Mouse (Mus musculus) neural tube, embryonic 13.5 days (tissue): ENCODE measurements at regions not wholly inside any gene's neighbourhood (a gene's known extent, or its start where the extent isn't known, plus 50 kb on each side); places are given as distances from the start of the nearest gene placed in this dataset.

Experiments
- ATAC-seq: fragments of 200-750 bp; cut with Nextera tagmentation; 2 replicates; pipeline ENCODE4 v1.8.0; 2017; ENCODE audit warnings: low read depth, mild to moderate bottlenecking, moderate TSS enrichment, moderate library complexity
- H3K27ac ChIP-seq: fragments of 300-500 bp; sonication (generic); replicated peaks from 2 replicates; pipeline ENCODE4 v1.5.1; 2015; ENCODE audit warnings: moderate library complexity, mild to moderate bottlenecking, inconsistent platforms
- H3K27me3 ChIP-seq: fragments of 300-500 bp; sonication (generic); 2 replicates; pipeline ENCODE4 v1.6.1; 2015; ENCODE audit warnings: mild to moderate bottlenecking, inconsistent platforms
- H3K36me3 ChIP-seq: fragments of 300-500 bp; sonication (generic); 2 replicates; pipeline ENCODE4 v1.6.1; 2015; ENCODE audit warnings: mild to moderate bottlenecking, inconsistent platforms
- H3K4me1 ChIP-seq: fragments of 300-500 bp; sonication (generic); replicated peaks from 2 replicates; pipeline ENCODE4 v1.6.1; 2015; ENCODE audit warnings: inconsistent platforms
- H3K4me2 ChIP-seq: fragments of 300-500 bp; sonication (generic); 2 replicates; pipeline ENCODE4 v1.6.1; 2015; ENCODE audit warnings: inconsistent platforms, mild to moderate bottlenecking, moderate library complexity
- H3K4me3 ChIP-seq: fragments of 300-500 bp; sonication (generic); 2 replicates; pipeline ENCODE4 v1.5.1; 2015; ENCODE audit warnings: mild to moderate bottlenecking, inconsistent platforms
- H3K9ac ChIP-seq: fragments of 300-500 bp; sonication (generic); 2 replicates; pipeline ENCODE4 v1.6.1; 2015; ENCODE audit warnings: moderate library complexity, mild to moderate bottlenecking, inconsistent platforms
- H3K9me3 ChIP-seq: fragments of 300-500 bp; sonication (generic); 2 replicates; pipeline ENCODE4 v1.6.1; 2016; ENCODE audit warnings: inconsistent platforms
- WGBS: fragments of 180-500 bp; shearing (Covaris S2); methylation state at CpG from one replicate; pipeline ENCODE4 v1.1.7; 2015; 5-methylcytosine and 5-hydroxymethylcytosine counted together

DNA sequence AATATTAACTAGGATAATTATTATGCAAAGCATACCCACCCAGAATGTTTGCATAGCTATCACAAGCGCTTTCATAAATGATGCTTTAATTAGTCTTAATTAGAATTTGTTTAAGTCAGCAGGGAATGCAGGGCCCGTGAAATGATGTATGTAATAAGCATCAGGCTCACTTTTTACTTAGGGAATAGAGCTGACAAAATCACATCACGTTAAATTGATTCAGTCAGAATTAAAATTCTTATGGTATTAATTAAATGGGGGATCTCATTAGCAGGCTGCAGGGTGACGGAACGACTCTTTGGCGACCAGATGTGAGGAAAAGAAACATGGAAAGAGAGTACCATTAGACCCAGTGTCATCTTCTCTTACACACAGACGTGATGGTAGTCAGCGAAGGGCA is 285.5 kb downstream of the Gpd2 start:
- Histone ChIP-seq H3K36me3 (no peaks in the 10 kb centered on the region), H3K27ac (no peak overlapping the region), H3K4me1 (0 out of 2 replicates have a peak, but pooled peaks cover 7% of the 10 kb centered on the region), H3K4me3 (no peak overlapping the region), H3K27me3 (peaks cover 3% of the 10 kb centered on the region; the same call in 1 of the 2 replicates), H3K9ac (no peak overlapping the region), H3K9me3 (no peaks in the 10 kb centered on the region), H3K4me2 (no peak overlapping the region)
- peak; percentile 72 for ATAC-seq
- WGBS = 52% methylated on average over 8 of the region's 8 CpGs

DNA sequence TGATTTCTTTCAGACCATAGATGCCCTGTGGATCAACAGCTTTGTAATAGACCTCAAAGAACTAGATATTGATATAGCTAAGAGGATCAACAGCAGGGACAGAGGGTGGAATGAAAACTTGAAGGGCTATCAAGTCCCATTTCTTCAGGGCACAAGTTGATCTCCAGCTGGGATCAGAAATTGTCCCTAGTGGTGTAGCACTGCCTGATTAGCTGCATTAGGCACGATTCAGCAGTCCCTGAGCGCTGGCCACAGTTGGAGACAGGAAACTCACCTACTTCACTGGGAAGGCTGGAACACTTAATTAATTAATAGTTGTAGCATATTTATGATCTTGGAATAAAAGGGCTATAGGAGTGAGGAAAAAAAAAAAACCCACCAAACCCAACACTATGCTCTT is 290.5 kb downstream of the Gpd2 start:
- Histone ChIP-seq H3K27me3 (no peaks in the 10 kb centered on the region; the same call in 1 of the 2 replicates), H3K9me3 (no peaks in the 10 kb centered on the region), H3K36me3 (no peaks in the 10 kb centered on the region), H3K27ac (no peak overlapping the region), H3K9ac (no peak overlapping the region), H3K4me1 (no peaks in the 10 kb centered on the region), H3K4me2 (no peak overlapping the region), H3K4me3 (no peak overlapping the region)
- no peak for ATAC-seq
- 57% methylated on average over 2 of the region's 2 CpGs for WGBS

DNA sequence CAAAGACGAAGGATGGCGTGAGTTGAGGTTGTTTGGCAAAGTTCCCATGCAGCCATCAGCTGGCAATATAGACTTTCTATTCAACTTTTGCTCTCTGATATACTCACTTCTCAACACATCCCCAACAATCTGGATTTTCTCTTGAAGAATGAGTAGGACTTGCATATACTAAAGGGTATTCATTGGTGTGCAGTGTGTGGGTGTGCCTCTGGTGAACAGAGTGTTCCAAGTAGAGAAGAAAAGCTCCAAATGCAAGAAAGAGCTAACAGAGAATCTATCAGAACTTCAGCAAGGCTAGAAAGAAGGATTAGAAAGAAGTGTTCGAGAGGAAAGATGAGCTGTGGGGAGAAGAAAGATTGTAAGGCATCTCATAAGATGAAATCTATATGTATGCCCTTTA is 302.4 kb downstream of the Gpd2 start:
- H3K4me2 ChIP-seq = no peak overlapping the region
- no peak for ATAC-seq
- H3K9ac ChIP-seq = no peak overlapping the region
- no peaks in the 10 kb centered on the region for H3K27me3 ChIP-seq
- no peaks in the 10 kb centered on the region for H3K4me1 ChIP-seq
- no peak overlapping the region for H3K27ac ChIP-seq
- H3K9me3 ChIP-seq = no peaks in the 10 kb centered on the region
- H3K4me3 ChIP-seq = no peak overlapping the region
- 79% methylated on average over 3 of the region's 3 CpGs for WGBS
- H3K36me3 ChIP-seq = no peaks in the 10 kb centered on the region

DNA sequence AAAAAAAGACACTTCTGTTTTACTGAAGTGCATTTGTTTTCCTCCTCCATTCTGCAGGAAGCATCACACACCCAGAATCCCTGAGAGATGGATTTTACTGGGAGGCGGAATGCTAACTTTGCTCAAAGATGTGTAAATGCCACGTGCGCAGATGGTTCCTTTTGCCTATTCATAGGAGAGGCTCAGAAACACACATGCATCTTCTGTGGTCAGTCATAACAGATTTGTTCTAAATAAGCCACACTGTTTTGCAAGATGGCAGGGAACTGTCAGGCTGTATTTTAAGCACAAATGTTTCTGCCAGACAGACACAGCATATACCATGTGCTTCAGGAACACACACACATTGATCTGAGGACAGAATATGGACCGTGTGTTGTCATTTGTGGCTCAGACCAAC is 327.8 kb downstream of the Gpd2 start:
- no peak overlapping the region for H3K9ac ChIP-seq
- ATAC-seq = no peak
- no peaks in the 10 kb centered on the region for H3K36me3 ChIP-seq
- no peaks in the 10 kb centered on the region for H3K9me3 ChIP-seq
- no peaks in the 10 kb centered on the region for H3K27me3 ChIP-seq
- H3K27ac ChIP-seq = no peak overlapping the region
- H3K4me1 ChIP-seq = no peaks in the 10 kb centered on the region
- 91% methylated on average over 4 of the region's 4 CpGs for WGBS
- no peak overlapping the region for H3K4me2 ChIP-seq
- no peak overlapping the region for H3K4me3 ChIP-seq

DNA sequence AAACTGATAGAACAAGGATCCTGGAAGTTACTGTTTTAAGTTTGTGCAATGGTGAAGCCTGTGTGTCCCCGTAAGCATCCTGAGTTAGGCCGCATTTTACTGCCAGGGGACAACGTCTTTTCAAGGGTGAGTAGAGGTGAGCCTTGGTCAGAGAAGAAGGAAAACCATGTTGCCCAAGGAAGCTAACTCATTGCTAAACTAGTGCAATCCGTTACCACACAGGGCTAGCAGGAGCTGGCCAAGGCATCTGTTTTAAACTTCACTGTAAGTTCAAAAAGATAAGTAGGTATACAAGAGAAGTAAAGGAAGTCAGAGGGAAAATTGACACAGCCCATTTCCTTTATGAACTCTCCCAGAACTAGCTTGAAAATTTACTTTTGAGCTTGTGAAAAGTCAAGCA is 328.7 kb downstream of the Gpd2 start:
- H3K27me3 ChIP-seq = no peaks in the 10 kb centered on the region
- H3K36me3 ChIP-seq = no peaks in the 10 kb centered on the region
- no peaks in the 10 kb centered on the region for H3K9me3 ChIP-seq
- no peak overlapping the region for H3K4me3 ChIP-seq
- ATAC-seq = no peak
- H3K4me2 ChIP-seq = no peak overlapping the region
- no peaks in the 10 kb centered on the region for H3K4me1 ChIP-seq
- H3K27ac ChIP-seq = no peak overlapping the region
- WGBS = 82% methylated on average over 4 of the region's 4 CpGs
- H3K9ac ChIP-seq = no peak overlapping the region

DNA sequence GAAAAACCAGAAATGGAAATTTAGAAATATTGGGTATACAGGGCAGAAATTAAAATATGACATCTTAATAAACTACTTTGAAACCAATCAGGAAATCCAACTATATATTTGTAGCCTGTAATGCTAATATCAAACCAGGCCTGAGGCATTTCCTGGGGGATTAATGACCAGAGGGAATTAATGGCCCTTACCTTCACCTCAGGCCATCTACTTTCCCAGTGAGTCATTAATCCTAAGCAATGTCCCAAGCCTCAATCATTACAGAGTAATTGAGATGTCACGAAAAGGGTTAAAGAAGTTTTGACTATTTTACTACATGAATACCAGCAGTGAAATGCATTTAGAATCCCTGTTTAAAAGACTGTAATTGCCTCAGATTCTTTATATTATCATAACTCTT is 329.7 kb downstream of the Gpd2 start:
- Histone ChIP-seq H3K4me2 (no peak overlapping the region), H3K4me3 (no peak overlapping the region), H3K9me3 (no peaks in the 10 kb centered on the region), H3K27ac (no peak overlapping the region), H3K9ac (no peak overlapping the region), H3K4me1 (no peaks in the 10 kb centered on the region), H3K36me3 (no peaks in the 10 kb centered on the region), H3K27me3 (no peaks in the 10 kb centered on the region)
- 83% methylated on average over 1 of the region's 1 CpGs for WGBS
- no peak for ATAC-seq

DNA sequence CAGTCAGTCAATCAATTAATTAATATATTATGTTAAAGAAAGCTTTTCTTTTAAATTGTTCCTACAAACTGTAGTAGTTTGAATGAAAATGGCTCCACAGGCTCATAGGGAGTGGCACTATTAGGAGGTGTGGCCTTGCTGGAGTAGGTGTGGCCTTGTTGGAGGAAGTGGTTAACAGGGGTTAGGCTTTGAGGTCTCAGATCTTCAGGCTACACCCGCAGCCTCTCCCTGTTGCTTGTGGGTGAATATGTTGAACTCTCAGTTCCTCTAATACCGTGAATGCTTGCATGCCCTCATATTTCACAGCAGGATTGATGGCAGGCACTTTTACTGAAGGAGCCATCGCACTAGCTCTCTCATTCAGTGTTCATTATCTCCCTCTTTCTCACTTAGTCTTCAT is 349.6 kb downstream of the Gpd2 start:
- ATAC-seq = no peak
- WGBS = 78% methylated on average over 3 of the region's 3 CpGs

DNA sequence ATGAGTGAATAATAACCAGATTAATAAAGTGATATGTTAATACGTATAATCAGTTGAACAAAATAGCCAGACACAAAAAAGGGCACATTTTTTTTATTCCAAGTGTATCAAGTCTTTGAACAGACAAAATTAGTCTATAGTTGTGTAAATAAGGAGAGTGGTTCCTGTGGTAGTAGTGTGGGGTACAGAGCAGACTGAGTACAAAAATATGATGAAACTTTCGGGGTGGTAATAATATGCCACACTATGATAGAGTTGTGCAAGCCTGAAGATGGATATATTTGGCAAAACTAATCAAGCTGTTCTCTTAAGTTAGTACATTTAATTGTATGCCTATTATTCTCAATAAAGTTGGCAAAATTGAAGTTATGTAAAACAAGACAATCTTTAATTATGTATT is 356.1 kb downstream of the Gpd2 start:
- H3K4me2 ChIP-seq = no peak overlapping the region
- no peak overlapping the region for H3K27ac ChIP-seq
- no peaks in the 10 kb centered on the region for H3K36me3 ChIP-seq
- H3K4me3 ChIP-seq = no peak overlapping the region
- H3K9me3 ChIP-seq = no peaks in the 10 kb centered on the region
- WGBS = 90% methylated on average over 2 of the region's 2 CpGs
- peaks cover 9% of the 10 kb centered on the region for H3K4me1 ChIP-seq
- no peak for ATAC-seq
- peaks cover 17% of the 10 kb centered on the region; the same call in 1 of the 2 replicates for H3K27me3 ChIP-seq
- no peak overlapping the region for H3K9ac ChIP-seq

More for the DNA sequence above, 349.6 kb downstream of the Gpd2 start:
- H3K4me3 ChIP-seq = no peak overlapping the region
- H3K9ac ChIP-seq = no peak overlapping the region
- no peaks in the 10 kb centered on the region for H3K9me3 ChIP-seq
- H3K36me3 ChIP-seq = no peaks in the 10 kb centered on the region
- no peak overlapping the region for H3K27ac ChIP-seq
- H3K27me3 ChIP-seq = 0 out of 2 replicates have a peak, but pooled peaks cover 3% of the 10 kb centered on the region
- H3K4me2 ChIP-seq = no peak overlapping the region
- H3K4me1 ChIP-seq = no peaks in the 10 kb centered on the region

DNA sequence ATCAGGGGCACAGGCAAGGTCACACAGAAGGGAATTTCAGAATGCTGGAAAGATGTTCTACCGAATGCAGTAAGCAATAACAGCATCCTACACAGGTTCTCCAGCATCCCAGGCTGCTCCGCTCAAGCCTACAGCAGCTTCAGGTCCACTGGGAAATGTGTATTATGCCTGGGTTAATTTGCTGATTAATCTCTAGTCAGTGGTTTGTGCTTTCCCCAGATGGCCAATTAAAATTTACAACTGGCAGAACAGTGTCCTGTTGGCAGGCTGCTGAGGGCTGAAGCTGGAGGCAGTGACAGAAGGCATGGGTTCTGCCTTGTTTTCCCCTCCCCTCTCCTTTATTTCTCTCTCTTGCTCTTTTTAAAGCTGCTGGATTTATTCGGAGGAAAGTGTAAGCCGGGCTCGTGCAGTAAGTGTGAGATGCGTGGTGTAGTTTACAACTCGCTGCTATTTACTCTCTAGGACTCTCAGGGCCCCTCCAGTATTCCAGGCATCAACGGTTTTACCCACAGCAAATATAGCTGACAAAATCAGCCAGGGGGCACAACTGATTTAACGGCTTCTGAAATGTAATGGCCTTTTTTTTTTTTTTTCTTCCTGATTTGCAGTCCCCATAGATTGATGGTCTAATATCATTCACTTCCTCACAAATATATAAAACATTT is 360.4 kb downstream of the Gpd2 start:
- no peak overlapping the region for H3K4me3 ChIP-seq
- H3K4me2 ChIP-seq = peak overlapping the region; percentile 45
- WGBS = 8% methylated on average over 9 of the region's 9 CpGs
- H3K9ac ChIP-seq = 0 out of 2 replicates have a peak overlapping the region, but pooled peaks have one; percentile 32
- H3K9me3 ChIP-seq = no peaks in the 10 kb centered on the region
- peaks cover 9% of the 10 kb centered on the region for H3K4me1 ChIP-seq
- ATAC-seq = peak; percentile 94
- H3K36me3 ChIP-seq = no peaks in the 10 kb centered on the region
- H3K27ac ChIP-seq = peak overlapping the region; percentile 46
- H3K27me3 ChIP-seq = peaks cover 24% of the 10 kb centered on the region; the same call in 1 of the 2 replicates

DNA sequence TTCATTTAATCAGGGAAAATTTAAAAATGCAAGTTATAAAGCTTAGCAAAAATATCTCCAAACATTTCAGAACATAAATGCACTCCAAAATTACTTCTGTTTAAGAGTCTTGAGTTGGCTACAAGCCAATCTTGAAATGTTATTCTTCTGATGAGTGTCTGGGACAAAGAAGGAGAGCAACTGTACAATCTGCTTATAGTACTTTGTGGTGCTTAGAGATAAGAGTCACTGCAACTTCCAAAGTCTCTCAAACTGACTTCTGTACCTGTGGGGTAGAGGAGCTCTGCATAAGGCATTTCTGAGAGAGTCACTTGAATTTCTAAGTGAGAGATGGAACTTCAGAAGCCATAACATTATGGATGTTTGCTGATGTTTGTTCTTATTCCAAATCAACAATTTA is 374.2 kb downstream of the Gpd2 start:
- ATAC-seq = no peak
- no peak overlapping the region for H3K4me3 ChIP-seq
- H3K9me3 ChIP-seq = no peaks in the 10 kb centered on the region
- peaks cover 4% of the 10 kb centered on the region; the same call in 1 of the 2 replicates for H3K27me3 ChIP-seq
- H3K9ac ChIP-seq = no peak overlapping the region
- no peaks in the 10 kb centered on the region for H3K36me3 ChIP-seq
- no peak overlapping the region for H3K27ac ChIP-seq
- H3K4me1 ChIP-seq = peaks cover 15% of the 10 kb centered on the region
- H3K4me2 ChIP-seq = no peak overlapping the region

DNA sequence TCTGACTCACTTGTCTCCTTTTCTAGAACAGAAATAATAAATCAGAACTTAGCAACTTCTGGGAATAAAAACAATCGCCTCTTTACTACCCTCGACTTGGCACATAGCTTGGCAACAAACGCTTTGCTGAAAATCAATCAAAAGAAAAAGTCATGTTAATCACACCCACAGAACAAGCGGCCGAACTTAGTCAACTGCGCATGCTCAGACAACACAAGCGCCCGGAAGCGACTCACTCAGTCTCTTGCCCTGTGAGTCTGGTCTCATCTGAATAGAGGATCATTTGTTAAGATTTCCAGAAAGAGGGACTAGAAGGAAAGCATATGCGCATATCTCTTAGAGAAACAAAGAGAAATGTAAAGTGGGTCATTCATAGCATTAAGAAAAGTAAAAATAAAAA is 375.8 kb downstream of the Gpd2 start:
- Histone ChIP-seq H3K27me3 (peaks cover 4% of the 10 kb centered on the region; the same call in 1 of the 2 replicates), H3K9me3 (no peaks in the 10 kb centered on the region), H3K4me2 (peak overlapping the region; percentile 53), H3K9ac (no peak overlapping the region), H3K4me3 (0 out of 2 replicates have a peak overlapping the region, but pooled peaks have one; percentile 14), H3K4me1 (peaks cover 20% of the 10 kb centered on the region), H3K36me3 (no peaks in the 10 kb centered on the region), H3K27ac (no peak overlapping the region)
- ATAC-seq = no peak
- 25% methylated on average over 10 of the region's 10 CpGs for WGBS

DNA sequence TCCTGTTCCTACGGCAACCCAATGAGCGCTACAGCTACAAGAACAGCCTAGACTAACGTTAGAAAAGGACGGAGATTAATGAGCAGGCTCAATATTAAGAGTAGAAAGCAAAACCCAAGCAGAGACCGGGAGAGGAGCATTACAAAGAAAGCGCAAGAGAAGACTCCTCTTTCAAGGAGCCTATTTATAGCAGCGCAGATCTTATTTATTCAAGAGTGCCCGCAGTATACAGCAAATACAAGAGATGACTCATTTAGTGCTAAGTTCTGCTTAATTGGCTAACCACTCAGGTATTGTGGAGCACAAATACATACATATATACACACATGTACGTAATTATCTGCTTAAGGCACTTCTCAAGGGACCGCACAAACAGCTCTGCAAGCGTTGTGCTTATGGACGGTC is 377.2 kb downstream of the Gpd2 start:
- Histone ChIP-seq H3K9ac (peak overlapping the region; percentile 38; the same call in 1 of the 2 replicates), H3K4me2 (peak overlapping the region; percentile 53), H3K27ac (0 out of 2 replicates have a peak overlapping the region, but pooled peaks have one; percentile 20), H3K36me3 (no peaks in the 10 kb centered on the region), H3K4me3 (peak overlapping the region; percentile 19), H3K4me1 (peaks cover 20% of the 10 kb centered on the region), H3K9me3 (no peaks in the 10 kb centered on the region), H3K27me3 (peaks cover 4% of the 10 kb centered on the region; the same call in 1 of the 2 replicates)
- WGBS = 29% methylated on average over 12 of the region's 12 CpGs
- peak; percentile 33; the same call in 1 of the 2 replicates for ATAC-seq
